Mouse (Mus musculus): ENCODE measurements around the gene 1500009C09Rik. TPM values are rescaled to one million over a fixed set of nuclear protein-coding genes. Genes with fewer than 3 reads are reported as not detected.

Gene 1500009C09Rik
- polyA plus RNA-seq, 3 experiments from 2014 or later, result not detected

Other genes starting within 250 kb of the 1500009C09Rik start
- 10 to 100 TPM in 2 of 3 experiments, 1 to 10 TPM in 1; 8.8 to 13.8 (median 12.5) TPM for gene Desi1, start 218.5 kb upstream of the 1500009C09Rik start, polyA plus RNA-seq (2017; shearing (Covaris generic))
- gene Snu13, start 204.8 kb upstream of the 1500009C09Rik start, polyA plus RNA-seq (2017; shearing (Covaris generic)), result 100 to 1,000 TPM; 178 to 210 (median 205) TPM
- not detected for gene 4930407I10Rik, start 193.2 kb upstream of the 1500009C09Rik start, polyA plus RNA-seq (2017; shearing (Covaris generic))
- under 1 TPM in 1 of 3 experiments, not detected in 2; 0.12 TPM for gene Mei1, start 182.4 kb upstream of the 1500009C09Rik start, polyA plus RNA-seq (2017; shearing (Covaris generic))
- 10 to 100 TPM; 19.9 to 26.0 (median 20.8) TPM for gene Ccdc134, start 124.5 kb upstream of the 1500009C09Rik start, polyA plus RNA-seq (2017; shearing (Covaris generic))
- gene Srebf2, start 105.2 kb upstream of the 1500009C09Rik start, polyA plus RNA-seq (2017; shearing (Covaris generic)), result 10 to 100 TPM; 28.4 to 42.6 (median 35.6) TPM
- gene Shisa8, start 39.6 kb upstream of the 1500009C09Rik start, polyA plus RNA-seq (2017; shearing (Covaris generic)), result not detected
- gene Tnfrsf13c, start 28.0 kb upstream of the 1500009C09Rik start, polyA plus RNA-seq (2017; shearing (Covaris generic)), result 1 to 10 TPM; 2.3 to 7.1 (median 4.8) TPM
- gene Cenpm, start 7.6 kb upstream of the 1500009C09Rik start, polyA plus RNA-seq (2017; shearing (Covaris generic)), result 10 to 100 TPM in 2 of 3 experiments, 1 to 10 TPM in 1; 6.0 to 56.1 (median 12.3) TPM
- gene Sept3, start 22.5 kb downstream of the 1500009C09Rik start, polyA plus RNA-seq (2017; shearing (Covaris generic)), result not detected
- gene Wbp2nl, start 46.6 kb downstream of the 1500009C09Rik start, polyA plus RNA-seq (2017; shearing (Covaris generic)), result not detected
- gene Naga, start 86.5 kb downstream of the 1500009C09Rik start, polyA plus RNA-seq (2017; shearing (Covaris generic)), result 10 to 100 TPM; 40.7 to 74.7 (median 50.9) TPM
- gene Pheta2, start 86.5 kb downstream of the 1500009C09Rik start, polyA plus RNA-seq (2017; shearing (Covaris generic)), result 1 to 10 TPM; 2.7 to 5.1 (median 4.0) TPM
- gene Smdt1, start 86.6 kb downstream of the 1500009C09Rik start, polyA plus RNA-seq (2017; shearing (Covaris generic)), result 100 to 1,000 TPM; 101 to 149 (median 103) TPM
- 100 to 1,000 TPM; 393 to 568 (median 531) TPM for gene Ndufa6, start 101.9 kb downstream of the 1500009C09Rik start, polyA plus RNA-seq (2017; shearing (Covaris generic))
- 1 to 10 TPM in 2 of 3 experiments, not detected in 1; 2.6 to 3.5 TPM for gene Cyp2d22, start 127.9 kb downstream of the 1500009C09Rik start, polyA plus RNA-seq (2017; shearing (Covaris generic))
- gene Cyp2d11, start 141.6 kb downstream of the 1500009C09Rik start, polyA plus RNA-seq (2017; shearing (Covaris generic)), result not detected
- gene Cyp2d10, start 154.8 kb downstream of the 1500009C09Rik start, polyA plus RNA-seq (2017; shearing (Covaris generic)), result not detected
- gene Cyp2d9, start 181.0 kb downstream of the 1500009C09Rik start, polyA plus RNA-seq (2017; shearing (Covaris generic)), result not detected